Mouse (Mus musculus) embryonic fibroblast, embryonic 13.5 days (primary cell): ENCODE results near the gene Taar7b.

Experiments used
- CTCF ChIP-seq: IDR thresholded peaks from 2 replicates; pipeline ENCODE4 v1.5.1; 2011; ENCODE audit warnings: mild to moderate bottlenecking, control low read depth, low read length, moderate library complexity, borderline replicate concordance; ENCODE audit not compliant: insufficient read depth
- POLR2A ChIP-seq: IDR thresholded peaks from 2 replicates; pipeline ENCODE4 v1.6.1; 2011; ENCODE audit warnings: low read depth, mild to moderate bottlenecking, control low read depth, low read length, moderate library complexity

GRCm38 (mm10) chr10:24006442-24006841, 6.7 kb downstream of the Taar7b start:
- no peak for TF ChIP-seq POLR2A
- no peak for TF ChIP-seq CTCF
